Mouse (Mus musculus) kidney, adult 2 months (tissue): ENCODE results near the gene Plxdc2.

ENCODE experiments used
- CTCF ChIP-seq: fragments of 200-500 bp; conservative IDR thresholded peaks from 2 replicates; pipeline ENCODE4 v1.5.1; 2011; ENCODE audit warnings: low read depth, mild to moderate bottlenecking, control low read depth, low read length, moderate library complexity, mixed read lengths; ENCODE audit not compliant: insufficient read depth, insufficient read length
- POLR2A ChIP-seq: fragments of 200-500 bp; IDR thresholded peaks from one replicate; pipeline ENCODE4 v1.6.1; 2011; ENCODE audit warnings: low read depth, low read length, control low read depth

- no peak for TF ChIP-seq CTCF
- no peak for TF ChIP-seq POLR2A
Observed at GRCm38 (mm10) chr2:16683739-16684138, 327.6 kb downstream of the Plxdc2 start.
